Comparison of ENCODE assay signal across 11 mouse cellular contexts in genomic region chr6:72466171-72466570, GRCm38 (mm10). TPM values are rescaled to one million over a fixed set of nuclear protein-coding genes. Genes with fewer than 3 reads are reported as not detected.
"Had no signal": no experiment of that assay in that cellular context is flagged by ENCODE, and none has a peak within 500 bp of the region (broad histone marks: within the 10 kb centered on the region; RNA-seq: fewer than 3 reads in every experiment).

No protein-coding gene starts in this region.

- DNase-seq: left cerebral cortex, postnatal 4 days; lung, adult 2 months; lung, postnatal 4 days; right cerebral cortex, adult 18-20 months; right cerebral cortex, postnatal 25 days; thymus, postnatal 36 days had no signal

- ATAC-seq: midbrain, embryonic 15.5 days had no signal

- H3K27me3 ChIP-seq: liver, embryonic 15.5 days; midbrain, embryonic 15.5 days; neural tube, embryonic 15.5 days had no signal

- H3K4me3 ChIP-seq: liver, embryonic 15.5 days; midbrain, embryonic 10.5 days; midbrain, embryonic 15.5 days; neural tube, embryonic 15.5 days had no signal

- H3K9me3 ChIP-seq: liver, embryonic 15.5 days; midbrain, embryonic 10.5 days; midbrain, embryonic 15.5 days; neural tube, embryonic 15.5 days had no signal

- H3K4me1 ChIP-seq: midbrain, embryonic 15.5 days; neural tube, embryonic 15.5 days had no signal

- H3K9ac ChIP-seq: liver, embryonic 15.5 days; midbrain, embryonic 15.5 days; neural tube, embryonic 15.5 days had no signal

- H3K36me3 ChIP-seq: liver, embryonic 15.5 days; midbrain, embryonic 10.5 days; midbrain, embryonic 15.5 days; neural tube, embryonic 15.5 days had no signal

- H3K4me2 ChIP-seq: liver, embryonic 11.5 days; liver, embryonic 15.5 days; midbrain, embryonic 15.5 days; neural tube, embryonic 15.5 days had no signal

- H3K27ac ChIP-seq: liver, embryonic 15.5 days; midbrain, embryonic 10.5 days; midbrain, embryonic 15.5 days; neural tube, embryonic 15.5 days had no signal

RNA-seq across cellular contexts. Expression of gene Sh2d6, which starts 55.3 kb away (rescaled TPM):
- polyA plus RNA-seq: liver, embryonic 11.5 days; liver, embryonic 15.5 days had no signal
